Comparison of ENCODE assay signal across 9 mouse cellular contexts in genomic region chr2:105122886-105123285, GRCm38 (mm10). TPM values are rescaled to one million over a fixed set of nuclear protein-coding genes. Genes with fewer than 3 reads are reported as not detected.
DNase-seq lines count a peak whose midpoint lies in the region; ATAC-seq and TF ChIP-seq lines count a peak whose summit lies in the region.
"Had no signal": no experiment of that assay in that cellular context is flagged by ENCODE, and none has a peak within 500 bp of the region (broad histone marks: within the 10 kb centered on the region; RNA-seq: fewer than 3 reads in every experiment).

No protein-coding gene starts in this region.

- no peak for TF ChIP-seq CTCF in brain, embryonic 14.5 days (IDR thresholded peaks at IDR 0.05; ENCODE audit: borderline replicate concordance, extremely low read depth, insufficient read depth, insufficient read length)
- no peak for TF ChIP-seq CTCF in left cerebral cortex, adult 2 months (IDR thresholded peaks at IDR 0.05)

- no peaks in the 10 kb centered on the region for H3K9me3 ChIP-seq in heart, embryonic 13.5 days
- no peaks in the 10 kb centered on the region for H3K9me3 ChIP-seq in heart, embryonic 15.5 days (replicated peaks)
- no peaks in the 10 kb centered on the region for H3K9me3 ChIP-seq in liver, embryonic 13.5 days (replicated peaks)

- H3K9ac ChIP-seq in heart, embryonic 13.5 days = peak overlapping the region; percentile 70
- H3K9ac ChIP-seq in heart, embryonic 15.5 days = peak overlapping the region; percentile 32; the same call in 1 of the 2 replicates
- no peak overlapping the region for H3K9ac ChIP-seq in liver, embryonic 13.5 days

- peaks cover 97% of the 10 kb centered on the region for H3K27me3 ChIP-seq in heart, embryonic 13.5 days (replicated peaks)
- peaks cover 91% of the 10 kb centered on the region for H3K27me3 ChIP-seq in heart, embryonic 15.5 days
- H3K27me3 ChIP-seq in liver, embryonic 13.5 days = peaks cover 96% of the 10 kb centered on the region

- 1% methylated on average over 27 of the region's 27 CpGs for WGBS in heart, embryonic 13.5 days
- 2% methylated on average over 27 of the region's 27 CpGs for WGBS in heart, embryonic 15.5 days
- under 1% methylated on average over 27 of the region's 27 CpGs for WGBS in liver, embryonic 13.5 days (ENCODE audit: insufficient replicate concordance)

- H3K4me1 ChIP-seq in heart, embryonic 13.5 days = peaks cover 29% of the 10 kb centered on the region
- peaks cover 30% of the 10 kb centered on the region for H3K4me1 ChIP-seq in heart, embryonic 15.5 days (replicated peaks)
- H3K4me1 ChIP-seq in liver, embryonic 13.5 days (replicated peaks) = peaks cover 13% of the 10 kb centered on the region; the same call in 1 of the 2 replicates

- no peak for DNase-seq in heart, adult 8-10 months (ENCODE audit: low spot score)
- DNase-seq in brain, embryonic 14.5 days (ENCODE audit: low read depth) = peak; percentile 46
- no peak for DNase-seq in liver, embryonic 13.5 days
- DNase-seq in left cerebral cortex, adult 2 months (ENCODE audit: extremely low spot score in 1 of 2, low spot score in 2 of 2) = no peak

- H3K4me2 ChIP-seq in heart, embryonic 13.5 days = peak overlapping the region; percentile 67
- peak overlapping the region; percentile 64 for H3K4me2 ChIP-seq in heart, embryonic 15.5 days
- H3K4me2 ChIP-seq in liver, embryonic 13.5 days = peak overlapping the region; percentile 40

- H3K4me3 ChIP-seq in heart, embryonic 13.5 days = peak overlapping the region; percentile 58
- H3K4me3 ChIP-seq in heart, embryonic 15.5 days = peak overlapping the region; percentile 53
- peak overlapping the region; percentile 27; the same call in 1 of the 2 replicates for H3K4me3 ChIP-seq in liver, embryonic 13.5 days (replicated peaks)
- no peak overlapping the region for H3K4me3 ChIP-seq in left cerebral cortex, adult 2 months

- no peak overlapping the region for H3K27ac ChIP-seq in heart, embryonic 13.5 days (replicated peaks)
- H3K27ac ChIP-seq in heart, embryonic 15.5 days = no peak overlapping the region
- no peak overlapping the region for H3K27ac ChIP-seq in liver, embryonic 13.5 days
- H3K27ac ChIP-seq in left cerebral cortex, adult 2 months = no peak overlapping the region
- H3K27ac ChIP-seq: macrophage had no signal

- no peaks in the 10 kb centered on the region for H3K36me3 ChIP-seq in heart, embryonic 13.5 days
- no peaks in the 10 kb centered on the region for H3K36me3 ChIP-seq in heart, embryonic 15.5 days
- no peaks in the 10 kb centered on the region for H3K36me3 ChIP-seq in liver, embryonic 13.5 days

- intact Hi-C loops in left cerebral cortex, adult 2 months (cut with DNase I) = no loop called here

- no peak for ATAC-seq in heart, embryonic 13.5 days (ENCODE audit: extremely low read depth, insufficient number of reproducible peaks, low FRiP score, low TSS enrichment)
- ATAC-seq in heart, embryonic 15.5 days (replicated peaks; ENCODE audit: insufficient number of reproducible peaks, insufficient read depth, low FRiP score, low read depth) = no peak
- no peak for ATAC-seq in liver, embryonic 13.5 days (ENCODE audit: low read depth)
- no peak; the same call in 1 of the 2 replicates for ATAC-seq in megakaryocyte progenitor cell, adult 5-6 weeks (replicated peaks; ENCODE audit: poor library complexity)
- no peak for ATAC-seq in CD4-positive, CD25-positive, alpha-beta regulatory T cell, adult 4 months

- no peak for TF ChIP-seq POLR2A in brain, embryonic 14.5 days (IDR thresholded peaks at IDR 0.05; ENCODE audit: borderline replicate concordance, extremely low read depth, insufficient read depth, insufficient read length, poor library complexity, severe bottlenecking)

RNA-seq across cellular contexts. Expression of gene Wt1, which starts 3.4 kb away (rescaled TPM):
- 22.2 and 26.1 TPM in 2 replicates for polyA plus RNA-seq in heart, embryonic 13.5 days (2015; fragmentation: Nextera tagmentation; extraction: Ambion mirVana)
- total RNA-seq in heart, adult 8-10 months (2022) = 1 to 10 TPM; 4.7 to 8.3 (median 5.3) TPM
- 0.03 and 0.68 TPM in 2 replicates for polyA plus RNA-seq in brain, embryonic 14.5 days (2012; rRNA removed)
- 21.9 and 23.5 TPM in 2 replicates for polyA plus RNA-seq in heart, embryonic 15.5 days (2015; fragmentation: Nextera tagmentation; extraction: Ambion mirVana)
- 1.9 and 2.2 TPM in 2 replicates for polyA plus RNA-seq in liver, embryonic 13.5 days (2015; fragmentation: Nextera tagmentation; extraction: Ambion mirVana)
- total RNA-seq in megakaryocyte progenitor cell, adult 5-6 weeks (2015) = not detected in 2 replicates
- not detected in 2 replicates for total RNA-seq in megakaryocyte progenitor cell, adult 5-6 weeks (2017)
- polyA plus RNA-seq in CD4-positive, CD25-positive, alpha-beta regulatory T cell, adult 4 months (2017; shearing (Covaris generic)) = not detected
- under 1 TPM in 1 of 2 experiments, not detected in 1; 0.14 TPM for total RNA-seq in left cerebral cortex, adult 2 months (2021)
- polyA plus RNA-seq: macrophage had no signal

RNA-seq across cellular contexts. Expression of gene Gm11060, which starts 31.1 kb away (rescaled TPM):
- not detected in 2 replicates for polyA plus RNA-seq in heart, embryonic 13.5 days (2015; fragmentation: Nextera tagmentation; extraction: Ambion mirVana)
- not detected for total RNA-seq in heart, adult 8-10 months (2022)
- not detected in 2 replicates for polyA plus RNA-seq in brain, embryonic 14.5 days (2012; rRNA removed)
- polyA plus RNA-seq in heart, embryonic 15.5 days (2015; fragmentation: Nextera tagmentation; extraction: Ambion mirVana) = not detected in 2 replicates
- not detected in 2 replicates for polyA plus RNA-seq in liver, embryonic 13.5 days (2015; fragmentation: Nextera tagmentation; extraction: Ambion mirVana)
- not detected in 2 replicates for total RNA-seq in megakaryocyte progenitor cell, adult 5-6 weeks (2015)
- not detected in 2 replicates for total RNA-seq in megakaryocyte progenitor cell, adult 5-6 weeks (2017)
- polyA plus RNA-seq in CD4-positive, CD25-positive, alpha-beta regulatory T cell, adult 4 months (2017; shearing (Covaris generic)) = not detected
- total RNA-seq in left cerebral cortex, adult 2 months (2021) = not detected
- polyA plus RNA-seq: macrophage had no signal
